Mouse (Mus musculus) adrenal gland, adult 8-10 months (tissue): Measurements from ENCODE around the gene Hcfc2. TPM values are rescaled to one million over a fixed set of nuclear protein-coding genes. Genes with fewer than 3 reads are reported as not detected.

Experiments
- DNase-seq: peaks from one replicate; pipeline ENCODE4 v3.0.0; 2022
- total RNA-seq, 4 experiments: library from RNA; stranded (reverse); gene quantifications; 2 replicates each; pipeline ENCODE4 v1.2.4; 2022

Gene Hcfc2
- total RNA-seq, result 10 to 100 TPM; 31.6 to 43.2 (median 34.7) TPM

GRCm38 (mm10) chr10:82695956-82696355 lies at the start of gene Hcfc2:
Gene Hcfc2, plus strand, starts transcription at chr10:82696160.
- DNase-seq, result no peak

GRCm38 (mm10) chr10:82647205-82647811 lies 48.7 kb upstream of the Hcfc2 start:
- DNase-seq, result no peak

- DNase-seq, result no peak
Observed at GRCm38 (mm10) chr10:82651221-82651620, 44.7 kb upstream of the Hcfc2 start.

GRCm38 (mm10) chr10:82652625-82653024 lies 43.3 kb upstream of the Hcfc2 start:
- no peak for DNase-seq

DNA sequence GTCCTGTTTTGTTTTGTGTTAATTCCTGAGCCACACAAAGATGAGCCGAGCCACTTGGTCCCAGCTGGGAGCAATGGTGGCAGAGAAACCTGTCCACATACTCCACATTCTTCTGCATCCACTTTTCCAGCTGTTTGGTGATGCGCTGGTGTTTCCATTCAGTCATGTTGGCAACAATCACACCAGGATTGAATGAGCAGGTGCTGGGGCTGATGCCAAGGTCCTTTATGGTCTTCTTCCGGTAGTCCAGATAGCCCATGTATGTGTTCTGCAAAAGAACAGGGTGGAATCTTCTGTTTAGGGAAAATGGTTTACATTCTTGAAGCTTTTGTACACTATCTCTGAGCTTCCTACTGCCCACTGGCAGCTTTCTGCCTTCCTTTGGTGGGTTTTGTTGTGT lies 41.4 kb upstream of the Hcfc2 start:
- no peak for DNase-seq

DNA sequence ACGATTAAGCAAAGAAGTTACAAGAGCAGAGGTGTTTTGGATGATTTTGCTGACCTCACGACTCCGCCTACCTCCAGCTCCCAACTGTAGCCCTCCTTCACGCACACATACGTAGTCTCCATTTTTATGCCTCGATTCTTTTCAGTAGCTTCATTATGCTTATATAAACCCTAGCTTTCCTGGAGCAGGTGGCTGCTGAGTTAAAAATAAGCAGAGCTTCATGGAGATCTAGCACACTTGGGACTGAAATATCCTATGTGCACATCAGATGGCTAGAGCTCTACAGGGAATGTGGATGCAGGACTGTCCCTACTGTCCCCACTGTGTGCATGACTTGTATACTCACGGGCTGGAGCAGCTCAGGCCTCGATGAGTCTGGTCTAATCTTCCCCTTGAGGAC lies 34.1 kb upstream of the Hcfc2 start:
- DNase-seq, result no peak

GRCm38 (mm10) chr10:82662267-82662990 lies 33.5 kb upstream of the Hcfc2 start:
- no peak for DNase-seq

GRCm38 (mm10) chr10:82663289-82663688 lies 32.7 kb upstream of the Hcfc2 start:
- no peak for DNase-seq

- no peak for DNase-seq
Observed at GRCm38 (mm10) chr10:82665951-82666350, 30.0 kb upstream of the Hcfc2 start.

GRCm38 (mm10) chr10:82666436-82667234 lies 29.3 kb upstream of the Hcfc2 start:
- DNase-seq, result peak; percentile 69

DNA sequence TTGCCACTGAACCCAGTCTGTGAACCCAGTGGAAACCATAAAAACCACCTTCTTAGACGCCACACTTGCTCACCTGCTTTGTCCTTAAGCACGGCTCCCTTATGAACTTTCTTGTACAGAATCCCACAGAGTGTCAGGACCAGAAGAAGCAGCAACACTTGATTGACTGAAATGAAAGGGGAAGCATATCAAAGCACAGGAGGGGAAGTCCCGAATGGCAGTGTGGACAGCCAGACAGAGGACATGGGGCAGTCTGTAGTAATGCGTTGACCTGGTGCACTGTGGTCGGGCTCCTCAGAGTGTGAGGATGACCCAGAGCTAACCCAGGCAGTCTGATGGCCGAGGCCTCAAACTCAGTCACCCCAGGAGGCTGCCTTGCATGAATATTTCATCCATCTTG lies 25.8 kb upstream of the Hcfc2 start:
- DNase-seq, result no peak

GRCm38 (mm10) chr10:82676949-82677348 lies 19.0 kb upstream of the Hcfc2 start:
- no peak for DNase-seq

DNA sequence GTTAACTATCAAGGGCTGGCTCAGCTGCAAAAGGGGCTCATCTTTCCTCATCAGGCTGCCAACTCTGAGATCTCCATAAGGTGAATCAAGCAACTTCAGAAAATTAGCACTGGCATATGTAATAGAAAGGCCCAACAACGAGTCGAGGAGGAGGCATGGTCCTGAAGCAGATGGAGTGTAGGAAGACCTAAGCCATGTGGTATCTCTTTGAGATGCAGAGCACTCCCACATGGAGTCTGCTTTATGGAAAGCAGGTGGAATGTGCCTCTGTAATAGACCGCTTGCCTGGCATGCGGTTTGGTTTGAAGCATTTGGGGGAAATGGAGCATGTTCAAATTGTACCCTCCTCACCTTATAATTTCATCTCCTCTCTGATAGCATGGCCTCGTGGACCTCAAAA lies 15.2 kb upstream of the Hcfc2 start:
- no peak for DNase-seq

- DNase-seq, result no peak
Observed at GRCm38 (mm10) chr10:82681639-82682038, 14.3 kb upstream of the Hcfc2 start.

- no peak for DNase-seq
Observed at GRCm38 (mm10) chr10:82685440-82685839, 10.5 kb upstream of the Hcfc2 start.

DNA sequence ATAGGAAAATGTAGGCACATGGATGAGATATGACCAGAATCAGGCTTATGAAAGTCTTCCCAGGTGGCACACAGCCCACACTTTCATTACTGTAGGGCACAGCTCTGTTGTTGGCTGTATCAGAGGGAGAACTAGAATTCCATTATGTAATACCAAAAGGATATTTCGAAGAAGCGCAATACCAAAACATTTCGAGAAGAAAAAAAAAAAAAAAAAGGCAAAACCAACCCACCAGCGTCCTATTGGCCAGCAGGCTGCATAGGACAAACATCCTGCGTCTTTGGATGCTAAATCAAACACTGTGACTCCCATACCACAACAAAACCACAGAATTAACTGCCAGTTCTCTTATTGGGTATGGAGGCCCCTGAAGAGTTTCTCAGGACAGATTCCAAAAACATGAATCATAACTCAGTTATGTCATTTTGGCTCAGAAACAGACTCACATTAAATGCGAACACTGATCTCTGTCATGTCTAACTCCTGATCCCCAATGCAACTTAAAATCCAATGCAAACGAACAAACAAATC lies 6.2 kb upstream of the Hcfc2 start:
- no peak for DNase-seq

- DNase-seq, result peak; percentile 22
Observed at GRCm38 (mm10) chr10:82690494-82690893, 5.5 kb upstream of the Hcfc2 start, which contains the start of gene Glt8d2. Gene Glt8d2, minus strand, starts transcription at chr10:82690650.

DNA sequence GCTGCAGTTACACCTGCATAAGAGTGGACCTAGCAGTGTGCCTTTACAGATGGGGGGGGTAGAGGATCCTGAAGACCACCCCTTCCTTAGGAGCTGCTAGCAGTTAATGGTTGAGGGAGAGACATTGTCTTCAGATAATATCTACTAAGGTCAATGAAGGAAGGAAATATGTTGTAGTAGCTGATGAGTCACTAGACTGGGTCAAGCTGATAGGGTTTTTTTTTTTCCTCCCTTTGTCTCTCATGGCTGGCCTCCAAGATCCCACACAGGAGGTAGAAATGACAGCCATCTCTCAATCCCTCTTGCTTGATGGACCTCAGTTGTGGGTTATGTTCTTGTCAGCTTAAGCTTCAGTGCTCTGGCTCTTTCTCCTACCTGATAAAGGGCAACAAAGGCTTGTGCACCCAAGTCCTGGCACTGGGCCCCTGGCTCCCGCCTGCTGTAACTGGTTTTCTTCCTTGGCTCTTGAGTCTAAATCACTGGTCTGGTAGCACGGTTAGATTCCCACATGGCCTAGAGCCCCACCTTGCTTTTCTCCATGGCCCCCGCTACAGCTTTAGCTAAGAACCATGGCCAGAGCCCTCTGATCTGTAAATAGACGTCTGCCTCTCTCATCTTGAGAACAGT lies 606 bp downstream of the Hcfc2 start:
- peak; percentile 10 for DNase-seq

DNA sequence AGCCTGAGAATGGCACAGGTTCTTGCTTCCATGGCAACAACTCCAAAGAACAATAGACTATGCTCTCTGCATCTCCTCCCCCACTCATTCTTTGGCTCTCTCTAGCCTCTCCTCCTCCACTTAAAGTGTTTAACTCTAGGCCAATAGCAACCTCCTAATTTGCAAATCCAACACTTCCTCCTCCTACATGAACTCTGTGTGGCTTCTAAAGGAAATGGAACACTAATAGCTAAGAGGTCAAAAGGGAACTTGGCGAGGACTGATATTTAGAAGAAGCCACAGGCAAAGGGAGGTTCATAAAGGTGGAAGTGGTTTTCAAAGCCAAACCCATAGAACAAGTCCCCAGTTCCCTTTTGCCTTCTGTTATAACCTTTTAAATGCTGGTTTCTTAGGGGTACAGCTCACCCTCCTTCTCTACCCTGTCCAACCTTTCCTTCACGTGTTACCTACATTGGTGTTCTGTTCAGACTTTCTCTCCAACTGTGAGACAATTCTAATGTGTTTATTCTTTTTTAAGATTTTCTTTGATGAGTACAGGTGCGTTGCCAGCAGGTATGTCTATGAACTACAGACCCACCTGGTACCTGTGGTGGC lies 1.4 kb downstream of the Hcfc2 start:
- DNase-seq, result no peak

GRCm38 (mm10) chr10:82698712-82699261 lies 2.8 kb downstream of the Hcfc2 start:
- DNase-seq, result peak; percentile 82

DNA sequence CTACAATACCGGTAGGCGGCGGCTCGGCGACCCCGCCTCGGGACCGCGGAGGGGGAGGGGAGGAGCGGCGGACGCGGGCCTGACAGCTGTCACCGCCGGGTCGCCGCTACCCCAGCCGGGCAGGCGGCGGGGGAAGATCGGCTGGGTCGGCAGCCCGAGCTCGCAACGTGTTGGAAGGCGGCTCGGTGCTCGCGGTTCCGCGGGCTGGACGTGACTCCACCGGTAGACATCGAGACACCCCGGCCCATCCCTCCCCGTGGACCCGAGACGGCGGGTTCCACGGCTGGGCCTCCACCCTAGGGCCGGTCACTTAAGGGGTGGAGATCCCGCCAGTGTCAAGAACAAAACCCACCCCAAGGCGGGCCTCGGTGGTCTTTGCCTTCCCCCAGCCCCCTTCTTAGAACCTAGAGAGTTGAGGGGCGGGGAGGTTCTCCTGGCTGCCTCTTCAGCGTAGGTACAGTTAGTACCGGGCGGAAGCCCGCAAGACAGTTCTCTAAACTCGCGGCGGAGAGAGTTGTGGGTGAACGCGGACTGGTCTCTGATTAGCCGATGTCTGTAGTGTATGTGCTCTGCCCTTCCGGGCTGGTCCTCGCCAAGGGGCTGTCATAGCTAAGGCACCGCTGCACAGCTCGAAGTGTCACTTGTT lies 3.5 kb downstream of the Hcfc2 start:
- no peak for DNase-seq
